Mouse (Mus musculus) liver, adult 2 months (tissue): Measurements from ENCODE around the gene Psmc1.

Experiments
- CTCF ChIP-seq: fragments of 200-500 bp; IDR thresholded peaks from 2 replicates; pipeline ENCODE4 v1.5.1; 2011; ENCODE audit warnings: low read depth, low read length, control low read depth
- POLR2A ChIP-seq: fragments of 200-500 bp; IDR thresholded peaks from 2 replicates; pipeline ENCODE4 v1.6.1; 2011; ENCODE audit warnings: low read length, control low read depth; ENCODE audit not compliant: insufficient read depth; ENCODE audit errors: extremely low read depth

DNA sequence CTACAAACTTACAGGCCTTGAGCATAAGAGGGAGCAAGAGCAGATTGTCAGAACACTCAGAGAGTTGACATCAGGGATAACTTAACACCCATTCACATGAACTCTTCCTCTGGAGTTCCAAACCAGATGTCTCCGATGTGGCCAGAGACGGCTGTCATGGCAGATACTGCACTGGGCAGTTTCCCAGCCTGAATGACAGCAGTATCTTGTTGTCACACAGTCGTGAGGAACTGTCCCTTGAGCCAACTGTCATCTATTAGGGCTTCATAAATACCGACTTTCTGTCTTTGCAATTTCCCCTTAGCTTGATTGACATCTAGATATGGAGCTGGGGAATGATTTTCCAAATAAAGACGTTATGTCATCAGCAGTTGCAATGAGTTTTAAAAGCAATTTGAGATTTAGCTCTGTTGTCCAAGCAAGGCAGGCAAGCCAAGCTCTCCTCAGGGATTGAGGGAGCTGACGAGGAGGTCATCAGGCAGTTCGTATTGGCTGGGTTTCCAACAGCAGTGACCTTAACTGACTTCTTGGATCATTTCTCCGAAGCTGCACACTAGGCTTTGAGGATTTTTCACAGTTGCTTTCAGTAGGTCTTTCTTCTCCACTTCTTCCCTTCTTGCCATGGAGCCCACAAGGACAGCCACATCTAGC is 30.2 kb upstream of the Psmc1 start:
- no peak for TF ChIP-seq CTCF
- TF ChIP-seq POLR2A: no peak
